Mouse (Mus musculus): ENCODE measurements around the gene Dnah2. TPM values are rescaled to one million over a fixed set of nuclear protein-coding genes. Genes with fewer than 3 reads are reported as not detected.
"Not testable (repeated sequence)": the region's sequence is repeated elsewhere in the genome, so short reads cannot be mapped to it uniquely, and the experiment has no call there.

The Dnah2 gene
- total RNA-seq, 2 experiments from 2014 or later = 3.5 to 8.0 TPM

DNA sequence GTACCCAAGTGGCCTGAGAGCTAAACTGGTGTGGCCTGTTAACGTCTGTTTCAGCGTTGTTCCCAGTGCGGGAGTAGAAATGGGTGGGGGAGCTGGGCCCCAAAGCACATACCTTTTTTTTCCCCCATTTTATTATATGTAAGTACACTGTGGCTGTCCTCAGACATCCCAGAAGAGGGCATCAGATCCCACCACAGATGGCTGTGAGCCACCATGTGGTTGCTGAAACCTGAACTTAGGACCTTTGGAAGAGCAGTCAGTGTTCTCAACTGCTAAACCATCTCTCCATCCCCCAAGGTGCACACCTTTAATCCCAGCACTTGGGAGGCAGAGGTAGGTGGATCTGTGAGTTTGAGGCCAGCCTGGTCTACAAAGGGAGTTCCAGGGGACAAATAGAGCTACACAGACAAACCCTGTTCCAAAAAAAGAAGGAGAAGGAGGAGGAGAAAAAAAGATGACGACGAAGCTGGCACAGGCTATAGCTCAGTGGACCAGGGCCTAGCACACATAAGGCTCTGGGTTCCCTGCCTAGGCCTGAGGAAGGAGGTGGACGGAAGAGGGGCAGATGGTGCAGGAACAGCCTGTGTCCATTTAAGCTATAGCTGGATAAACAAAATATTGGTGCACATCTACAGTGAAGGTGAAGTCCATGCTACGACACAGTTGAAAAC, 16.3 kb downstream of the Dnah2 start:
- no peak for DNase-seq (ENCODE audit: extremely low spot score in 1 of 2, low spot score in 1 of 2)

DNA sequence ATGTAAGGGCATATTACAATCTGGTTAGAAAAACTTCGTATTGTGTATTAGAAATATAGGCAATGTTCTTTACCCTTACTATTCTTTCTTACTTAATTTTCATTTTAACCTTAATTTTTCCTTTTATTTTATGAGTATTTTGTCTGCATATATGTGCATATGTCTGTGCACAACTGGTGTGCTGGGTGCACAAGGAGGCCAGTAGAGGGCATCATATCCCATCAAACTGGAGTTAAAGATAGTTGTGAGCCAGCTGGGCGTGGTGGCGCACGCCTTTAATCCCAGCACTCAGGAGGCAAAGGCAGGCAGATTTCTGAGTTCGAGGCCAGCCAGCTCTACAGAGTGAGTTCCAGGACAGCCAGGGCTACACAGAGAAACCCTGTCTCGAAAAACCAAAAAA, 18.2 kb downstream of the Dnah2 start:
- DNase-seq (ENCODE audit: extremely low spot score in 1 of 2, low spot score in 1 of 2) = not testable (repeated sequence)

DNA sequence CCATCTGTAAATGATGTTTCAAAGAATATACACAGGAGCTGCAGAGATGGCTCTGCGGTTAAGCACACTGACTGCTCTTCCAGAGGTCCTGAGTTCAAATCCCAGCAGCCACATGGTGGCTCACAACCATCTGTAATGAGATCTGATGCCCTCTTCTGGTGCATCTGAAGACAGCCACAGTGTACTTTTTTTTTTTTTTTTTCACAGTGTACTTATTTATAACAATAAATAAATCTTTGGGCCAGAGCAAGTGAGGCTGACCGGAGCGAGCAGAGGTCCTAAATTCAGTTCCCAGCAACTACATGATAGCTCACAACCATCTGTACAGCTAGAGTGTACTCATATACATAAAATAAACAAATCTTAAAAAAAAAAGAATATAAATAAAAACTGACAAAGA, 18.6 kb downstream of the Dnah2 start:
- DNase-seq (ENCODE audit: extremely low spot score in 1 of 2, low spot score in 1 of 2) = not testable (repeated sequence)

DNA sequence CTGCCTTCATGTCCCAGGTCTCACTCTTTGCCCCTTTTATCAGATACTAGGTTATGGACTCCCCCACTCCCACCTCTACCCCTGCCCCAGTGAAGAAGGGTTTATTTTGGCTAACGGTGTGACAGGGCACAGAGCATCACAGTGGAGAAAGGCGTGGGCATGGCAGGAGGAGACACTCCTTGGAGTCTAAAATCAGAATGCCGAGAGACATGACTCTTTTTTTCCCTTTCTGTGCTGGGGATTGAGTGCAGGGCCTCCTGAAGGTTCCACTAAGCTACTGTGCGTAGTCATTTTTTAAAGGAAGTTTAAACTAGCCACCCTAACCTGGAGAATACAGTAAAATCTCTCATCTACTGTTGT, 20.9 kb downstream of the Dnah2 start:
- no peak for DNase-seq (ENCODE audit: extremely low spot score in 1 of 2, low spot score in 1 of 2)

DNA sequence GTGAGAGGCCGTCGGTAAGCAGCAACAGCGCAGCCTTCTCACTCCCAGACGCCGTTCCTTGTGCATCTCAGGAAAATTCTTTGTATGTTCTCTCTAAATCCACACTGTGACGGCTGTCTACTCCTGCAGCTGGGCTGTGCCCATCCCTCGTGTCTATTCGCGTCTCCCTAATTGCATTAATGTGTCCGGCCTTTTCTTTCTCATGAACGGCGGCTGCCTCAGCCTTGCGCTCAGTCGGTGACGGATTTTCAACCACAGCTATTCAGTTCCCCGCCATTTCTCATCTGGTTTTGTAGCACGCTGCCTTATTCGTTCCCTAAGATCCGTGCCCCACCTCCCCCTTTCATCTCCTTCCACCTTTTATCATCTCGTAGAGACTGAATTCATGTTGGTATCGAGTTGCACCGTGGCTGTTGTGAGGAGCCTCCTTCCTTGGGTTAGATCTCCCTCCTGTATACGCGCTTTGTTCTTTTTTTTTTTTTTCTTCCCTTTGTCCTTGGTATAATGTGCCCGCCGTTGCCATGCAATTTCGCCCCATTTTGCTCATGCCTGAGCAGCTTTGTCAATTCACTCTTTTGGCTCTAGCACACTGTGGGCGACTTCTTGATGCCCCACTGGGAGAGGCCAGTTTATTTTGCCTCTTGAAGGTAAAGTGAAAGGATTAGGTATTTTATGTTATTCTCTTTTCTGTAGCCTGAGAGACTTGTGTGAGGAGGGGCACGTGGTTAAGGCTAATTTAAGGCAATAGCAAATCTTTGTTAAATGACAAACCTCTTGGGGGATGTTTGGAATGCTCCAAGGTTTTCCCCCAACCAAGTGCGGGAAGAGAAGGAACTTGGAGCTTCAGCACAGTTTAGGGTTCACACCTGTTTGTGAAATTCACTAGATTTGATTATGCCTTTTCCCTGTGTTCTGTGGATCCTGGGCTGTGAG, 21.5 kb downstream of the Dnah2 start:
- DNase-seq (ENCODE audit: extremely low spot score in 1 of 2, low spot score in 1 of 2) = no peak

DNA sequence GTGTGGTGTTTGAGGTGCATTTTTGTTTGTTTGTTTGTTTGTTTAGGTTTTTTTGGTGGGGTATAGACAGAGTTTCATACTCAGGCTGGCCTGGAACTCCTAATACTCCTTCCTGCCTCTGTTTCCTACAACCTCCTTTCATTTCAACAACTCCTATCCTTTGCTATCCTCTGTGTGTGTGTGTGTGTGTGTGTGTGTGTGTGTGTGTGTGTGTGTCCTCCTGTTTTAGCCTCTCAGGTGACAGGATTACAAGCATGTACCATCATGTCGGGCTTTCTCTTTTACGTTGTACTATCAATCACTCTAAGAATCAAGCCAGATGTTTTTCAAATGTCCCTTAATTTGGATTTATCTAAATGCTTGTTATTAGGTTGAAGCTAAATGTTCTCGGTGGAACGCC, 22.3 kb downstream of the Dnah2 start:
- DNase-seq (ENCODE audit: extremely low spot score in 1 of 2, low spot score in 1 of 2) = no peak

DNA sequence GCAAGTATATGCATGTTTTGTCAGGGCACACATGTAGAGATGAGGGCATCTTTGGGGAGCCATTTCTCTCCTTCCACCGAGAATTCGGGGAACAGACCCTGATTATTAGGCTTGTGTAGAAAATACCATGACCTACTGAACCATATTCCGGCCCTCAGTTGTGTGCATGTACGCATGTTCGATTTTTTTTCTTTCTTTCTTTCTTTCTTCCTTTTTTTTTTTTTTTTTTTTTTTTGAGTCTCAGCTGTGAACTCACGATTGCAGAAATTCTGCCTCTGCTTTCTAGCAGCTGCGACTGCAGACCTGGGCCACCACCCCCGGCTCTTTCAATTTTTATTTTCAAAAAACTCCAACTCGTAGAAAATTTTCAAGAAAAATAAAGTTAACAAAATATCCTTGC, 23.2 kb downstream of the Dnah2 start:
- DNase-seq (ENCODE audit: extremely low spot score in 1 of 2, low spot score in 1 of 2) = no peak

DNA sequence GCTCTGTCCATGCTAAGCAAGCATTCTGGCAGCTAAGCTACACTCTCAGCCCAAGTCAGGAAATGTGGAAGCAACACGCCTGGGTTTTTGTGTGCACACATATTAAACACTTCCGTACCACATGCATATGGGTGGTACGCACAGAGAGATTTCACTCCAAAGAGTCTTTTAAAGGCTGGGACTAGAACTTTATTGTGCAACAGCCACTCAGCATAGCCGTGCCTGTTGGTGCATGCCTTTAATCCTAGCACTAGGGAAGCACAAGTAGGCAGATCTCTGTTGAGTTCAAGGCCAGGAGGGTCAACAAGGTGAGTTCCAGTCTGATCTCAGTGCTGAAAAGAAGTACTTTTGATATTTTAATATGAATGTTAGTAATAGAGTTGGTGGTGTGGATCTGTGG, 25.3 kb downstream of the Dnah2 start:
- DNase-seq (ENCODE audit: extremely low spot score in 1 of 2, low spot score in 1 of 2) = no peak

DNA sequence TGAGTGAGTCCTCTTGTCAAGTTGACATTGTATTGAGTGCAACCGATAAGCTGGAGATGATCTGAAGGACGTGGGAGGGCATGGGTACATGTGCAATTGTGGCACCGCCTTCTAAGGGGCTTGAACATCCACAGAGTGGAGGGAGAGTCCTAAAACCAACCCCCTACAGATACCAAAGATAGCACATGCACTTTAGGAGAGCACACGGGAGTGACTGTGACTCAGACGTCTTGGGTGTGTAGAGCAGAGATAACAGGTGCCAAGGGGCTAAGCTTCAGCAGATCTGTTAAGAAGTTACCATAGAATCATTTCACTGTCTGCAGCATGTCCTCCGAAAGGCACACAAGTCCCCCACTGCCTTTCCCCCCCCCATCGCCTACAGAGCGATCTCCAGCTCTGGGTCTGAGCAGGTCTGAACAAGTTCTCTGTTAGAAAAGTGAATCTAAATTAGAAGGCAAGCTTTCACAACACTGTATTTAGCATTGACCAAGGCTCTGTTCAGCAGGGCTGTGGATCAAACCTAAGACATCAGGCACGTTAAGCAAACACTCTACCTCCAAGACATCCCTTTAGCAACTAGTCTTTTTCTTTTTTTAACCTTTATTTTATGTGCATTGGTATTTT, 27.3 kb downstream of the Dnah2 start:
- DNase-seq (ENCODE audit: extremely low spot score in 1 of 2, low spot score in 1 of 2) = no peak

DNA sequence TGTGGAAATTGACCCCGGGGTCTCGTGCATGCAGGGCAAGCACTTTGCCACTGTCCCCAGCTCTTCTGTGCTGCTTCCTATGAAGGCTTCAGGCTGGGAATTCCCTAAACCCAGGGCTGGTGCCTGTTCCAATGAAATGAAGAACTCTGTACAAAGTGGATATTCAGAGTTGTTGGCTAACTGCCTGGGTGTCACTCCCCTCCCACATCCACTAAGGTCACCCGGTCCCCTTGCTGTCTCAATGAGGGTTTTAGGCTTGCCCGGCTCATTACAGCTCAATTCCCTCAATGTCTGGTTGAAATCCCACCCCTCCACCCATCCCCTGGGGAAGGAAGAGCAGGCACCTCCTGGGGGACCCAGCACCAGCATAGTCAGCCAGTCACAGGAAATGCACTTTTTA, 28.9 kb downstream of the Dnah2 start:
- DNase-seq (ENCODE audit: extremely low spot score in 1 of 2, low spot score in 1 of 2) = no peak

DNA sequence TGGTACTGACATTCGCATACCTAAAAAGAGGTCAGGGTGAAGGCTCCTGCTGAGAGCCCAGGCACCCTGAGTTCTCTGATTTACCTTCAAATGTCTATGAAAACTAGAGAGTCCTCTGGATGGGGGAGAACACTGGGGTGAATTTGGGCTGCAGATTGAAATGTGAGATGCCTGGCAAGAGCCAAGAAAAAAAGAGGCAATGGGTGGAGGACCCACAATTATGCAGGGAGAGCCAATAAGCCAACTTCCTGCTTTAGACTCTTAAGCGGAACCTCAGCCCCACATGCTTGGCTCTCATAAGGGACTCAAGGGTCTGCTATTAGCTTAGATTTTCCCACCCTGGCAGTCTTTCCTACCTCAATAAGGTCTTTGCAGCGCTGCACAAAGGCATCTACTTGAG, 32.2 kb downstream of the Dnah2 start:
- DNase-seq (ENCODE audit: extremely low spot score in 1 of 2, low spot score in 1 of 2) = no peak

DNA sequence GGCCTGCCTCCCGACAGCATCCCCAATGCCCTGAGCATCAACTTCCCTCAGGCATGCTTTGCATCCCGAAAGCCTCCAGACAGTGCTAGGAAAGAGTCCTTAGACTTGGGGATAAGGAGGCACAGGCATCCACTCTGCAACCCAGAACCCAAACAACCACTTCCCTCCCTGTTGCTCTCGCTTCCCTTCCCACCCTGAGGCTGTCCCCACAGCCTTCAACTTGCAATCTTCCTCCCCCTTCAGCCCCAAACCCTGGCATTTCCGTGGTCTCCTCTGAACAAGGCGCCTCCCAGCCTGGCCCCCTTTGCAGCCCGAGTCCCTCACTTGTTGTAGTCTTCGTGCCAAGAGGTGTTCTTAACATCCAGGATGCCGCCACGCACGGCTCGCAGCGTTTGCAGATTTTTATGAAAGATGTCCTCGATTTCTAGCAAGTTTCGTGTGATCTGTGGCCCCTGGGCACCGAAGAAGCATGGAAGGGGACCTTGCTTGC, 32.7 kb downstream of the Dnah2 start:
- DNase-seq (ENCODE audit: extremely low spot score in 1 of 2, low spot score in 1 of 2) = no peak

DNA sequence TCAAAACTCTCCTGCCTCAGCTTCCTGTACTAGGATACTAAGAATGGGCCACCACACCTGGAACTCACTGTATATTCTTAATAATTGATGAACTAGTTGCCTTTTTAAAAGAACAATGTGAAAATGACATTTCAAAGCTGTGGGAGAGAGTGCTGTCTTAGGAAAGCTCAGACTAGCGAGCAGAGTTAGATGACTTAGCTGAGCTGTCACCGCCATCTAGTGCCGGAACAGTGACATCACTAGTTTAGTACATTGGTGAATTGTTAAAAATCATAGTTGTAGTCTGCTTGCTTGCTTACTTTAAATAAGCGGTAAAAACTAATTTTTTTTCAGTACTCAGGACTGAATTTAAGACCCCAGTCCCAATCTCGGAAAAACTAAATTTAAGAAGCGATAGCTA, 35.1 kb downstream of the Dnah2 start:
- peak in 1 of 2 experiments; percentile 68 for DNase-seq (ENCODE audit: extremely low spot score in 1 of 2, low spot score in 1 of 2)

DNA sequence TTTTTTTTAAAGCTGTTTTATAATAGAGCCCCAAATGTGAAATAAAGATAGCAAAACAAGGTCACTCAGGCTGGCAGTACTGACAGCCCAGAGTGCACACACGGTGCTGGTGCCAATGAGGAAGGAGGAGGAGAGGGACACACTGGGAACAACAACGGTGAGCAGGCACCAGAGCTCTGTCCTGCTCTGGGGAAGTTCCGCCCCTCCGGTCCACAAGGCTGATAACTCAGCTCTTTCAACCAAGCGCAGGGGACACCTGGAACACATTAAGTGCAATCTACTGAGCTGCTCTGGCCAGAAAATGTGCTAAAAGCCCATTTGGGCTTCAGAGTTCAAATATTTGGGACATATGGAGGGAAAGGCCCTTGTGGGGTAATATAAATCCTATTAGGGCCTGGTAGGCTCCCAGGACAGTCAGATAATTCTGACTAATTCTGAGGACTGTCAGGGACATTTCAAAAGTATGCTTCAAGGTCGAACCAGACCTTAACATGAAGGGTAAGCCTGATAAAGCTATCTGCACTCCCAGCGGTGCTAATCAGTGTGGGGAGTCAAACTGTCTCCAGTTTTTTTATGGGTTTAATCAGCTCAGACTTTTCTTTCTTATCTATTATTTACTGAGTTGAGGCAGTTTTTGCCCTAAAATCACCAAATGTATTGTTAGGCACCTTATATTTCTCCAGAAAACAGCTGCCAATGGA, 38.0 kb downstream of the Dnah2 start:
- no peak for DNase-seq (ENCODE audit: extremely low spot score in 1 of 2, low spot score in 1 of 2)

DNA sequence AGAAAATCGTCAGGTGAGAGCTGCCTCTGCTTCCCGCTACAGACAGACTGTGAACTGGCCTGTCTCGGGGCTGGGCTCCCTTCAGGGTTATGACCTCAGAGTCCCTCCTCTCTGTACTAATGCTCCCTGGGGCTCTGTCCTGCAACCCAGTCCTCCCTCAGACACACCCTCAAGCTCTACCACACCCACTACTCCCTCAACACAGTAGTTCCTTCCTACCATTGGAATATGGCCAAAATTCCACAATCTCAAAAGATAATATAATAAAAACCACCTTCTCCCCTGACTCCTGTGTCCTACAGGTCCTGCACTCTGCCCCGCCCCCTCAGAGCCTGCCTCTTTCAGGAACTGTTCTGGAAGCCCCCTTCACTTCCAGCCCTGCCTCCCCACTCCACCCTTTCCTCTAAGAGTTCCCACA, 45.0 kb downstream of the Dnah2 start:
- no peak for DNase-seq (ENCODE audit: extremely low spot score in 1 of 2, low spot score in 1 of 2)

DNA sequence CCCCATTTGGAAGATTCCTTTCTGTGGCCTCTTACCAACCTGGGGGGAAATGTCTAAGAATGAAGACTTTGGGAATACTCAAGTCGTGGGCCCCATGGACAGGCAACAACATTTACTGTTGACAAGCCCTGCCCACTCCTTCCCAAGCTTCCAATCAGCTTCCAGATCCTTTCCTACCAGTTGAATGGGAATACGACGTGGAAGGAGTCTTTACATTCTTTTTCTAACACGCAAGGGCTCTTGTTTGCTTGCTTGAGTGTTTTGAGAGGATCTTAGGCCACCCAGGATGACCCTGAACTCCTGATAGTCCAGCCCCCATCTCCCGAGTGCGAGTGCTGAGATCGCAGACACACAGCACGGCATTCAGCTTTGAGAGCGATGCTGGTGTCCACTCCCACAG, 47.4 kb downstream of the Dnah2 start:
- no peak for DNase-seq (ENCODE audit: extremely low spot score in 1 of 2, low spot score in 1 of 2)

DNA sequence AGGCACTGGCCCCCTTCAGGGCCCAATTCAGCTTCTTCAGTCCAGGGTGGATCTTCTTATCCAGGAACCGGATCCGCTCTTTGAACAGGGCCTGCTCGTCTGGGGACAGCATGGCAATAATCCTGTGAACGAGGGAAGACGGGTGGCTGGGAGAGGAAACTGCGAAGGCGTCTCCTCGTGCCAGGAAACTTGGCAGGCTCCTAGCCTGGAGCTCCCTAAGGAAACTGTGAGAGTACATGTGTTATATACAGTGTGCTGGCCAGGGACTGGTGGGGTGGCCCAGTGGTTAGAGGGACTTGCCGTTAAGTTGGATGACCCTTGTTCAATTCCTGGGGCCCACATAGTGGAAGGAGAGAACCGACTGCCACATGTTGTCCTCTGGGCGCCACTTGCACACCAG, 49.8 kb downstream of the Dnah2 start:
- no peak for DNase-seq (ENCODE audit: extremely low spot score in 1 of 2, low spot score in 1 of 2)

DNA sequence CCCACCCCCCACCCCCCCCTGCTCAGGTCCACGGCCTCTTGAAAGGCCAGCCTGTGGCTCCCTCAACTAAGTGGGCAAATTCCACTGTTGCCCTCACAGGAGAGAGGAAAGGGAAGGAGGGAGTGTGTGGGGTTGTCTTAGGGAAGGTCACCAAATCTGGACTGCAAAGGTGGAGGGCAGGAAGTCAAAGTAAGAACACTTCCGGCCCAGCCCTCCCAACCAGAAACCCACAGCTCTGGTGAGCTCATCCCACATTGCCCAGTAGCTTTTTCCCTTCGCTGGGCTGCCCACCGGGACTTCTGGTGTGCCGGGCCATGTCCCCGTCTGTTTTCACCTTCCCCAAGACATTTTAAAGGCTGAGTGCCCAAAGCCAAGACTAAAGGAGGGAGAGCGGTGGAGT, 57.2 kb downstream of the Dnah2 start:
- no peak for DNase-seq (ENCODE audit: extremely low spot score in 1 of 2, low spot score in 1 of 2)

DNA sequence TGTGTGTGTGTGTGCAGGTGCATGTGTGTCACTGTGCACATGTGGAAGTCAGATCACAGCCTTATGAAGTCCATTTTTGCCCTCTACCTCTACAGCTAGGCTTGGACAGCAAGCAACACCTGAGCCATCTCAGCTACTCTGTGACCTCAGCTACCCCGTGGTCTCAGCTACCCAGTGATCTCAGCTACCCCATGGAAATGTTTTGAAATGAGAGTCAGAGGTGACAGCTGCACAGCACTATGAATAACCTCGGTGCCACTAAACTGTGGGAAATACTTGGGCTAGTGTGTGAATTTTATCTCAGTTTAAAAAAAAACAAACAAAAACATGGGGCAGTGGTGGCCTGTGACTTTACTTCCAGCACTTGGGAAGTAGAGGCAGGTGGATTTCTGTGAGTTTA, 58.0 kb downstream of the Dnah2 start:
- no peak for DNase-seq (ENCODE audit: extremely low spot score in 1 of 2, low spot score in 1 of 2)

DNA sequence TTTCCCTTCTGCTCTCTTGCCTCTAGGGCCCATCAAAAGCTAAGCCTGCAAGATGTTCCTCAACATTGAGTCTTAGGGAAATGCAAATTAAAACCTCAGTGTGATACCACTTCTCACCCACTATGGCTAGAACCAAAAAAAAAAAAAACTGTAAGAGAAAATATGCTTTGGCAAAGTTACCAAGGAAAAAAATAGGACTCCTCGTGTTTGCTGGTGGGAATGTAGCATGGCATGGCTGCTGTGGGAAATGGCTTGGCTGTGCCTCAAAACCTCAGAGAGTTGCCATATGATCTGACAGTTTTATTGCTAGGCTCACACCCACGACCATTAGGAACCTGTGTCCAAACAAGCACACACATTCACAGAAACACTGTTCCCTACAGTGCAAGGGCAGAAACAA, 61.4 kb downstream of the Dnah2 start:
- no peak for DNase-seq (ENCODE audit: extremely low spot score in 1 of 2, low spot score in 1 of 2)

DNA sequence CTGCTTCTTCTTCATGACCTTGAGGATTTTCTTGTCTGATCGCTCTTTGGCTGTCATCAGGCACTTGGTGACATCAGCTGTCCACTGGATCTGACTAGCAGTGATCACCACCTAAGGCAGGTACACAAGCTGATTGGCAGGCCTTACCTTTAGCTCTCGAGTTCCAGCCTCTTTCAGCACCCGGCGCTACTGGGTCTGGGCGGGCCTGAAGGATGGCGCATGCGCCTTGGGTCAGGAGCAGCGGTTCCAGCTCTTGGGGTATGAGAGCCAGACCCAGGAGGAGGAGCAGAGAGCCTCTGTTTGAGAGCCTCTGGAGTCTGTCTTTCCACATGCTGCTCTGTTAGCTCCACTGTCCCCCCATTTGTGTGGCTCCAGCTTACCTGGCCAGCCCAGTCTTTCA, 71.3 kb downstream of the Dnah2 start:
- DNase-seq (ENCODE audit: extremely low spot score in 1 of 2, low spot score in 1 of 2) = no peak
